ENCODE assay signal across 23 mouse cellular contexts in the genomic region with DNA sequence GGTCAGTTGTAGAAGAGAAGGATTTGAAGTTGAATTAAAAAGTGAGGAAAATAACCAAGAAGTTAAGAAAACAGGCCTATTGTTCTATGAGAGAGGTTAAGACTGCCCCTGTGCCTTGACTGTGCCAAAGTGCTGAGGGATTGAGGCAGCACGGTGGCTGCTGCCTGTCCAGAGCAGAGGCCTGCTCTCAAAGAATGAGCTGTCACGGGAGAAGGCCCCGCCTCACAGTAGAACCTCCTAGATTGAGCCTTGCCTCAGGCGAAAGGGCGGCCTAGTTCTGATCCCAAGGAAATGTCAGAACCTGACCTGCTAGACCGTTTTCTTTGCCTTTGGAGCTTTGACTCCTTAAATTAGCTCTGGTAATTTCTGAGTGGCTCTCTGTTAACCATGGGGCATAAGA.
DNase-seq lines count a peak whose midpoint lies in the region; ATAC-seq and TF ChIP-seq lines count a peak whose summit lies in the region.
"Had no signal": no experiment of that assay in that cellular context is flagged by ENCODE, and none has a peak within 500 bp of the region (broad histone marks: within the 10 kb centered on the region; RNA-seq: fewer than 3 reads in every experiment).

No protein-coding gene starts in this region.

- H3K27me3 ChIP-seq in intestine, embryonic 16.5 days (replicated peaks; ENCODE audit: control insufficient read depth, insufficient read depth, low read length): no peaks in the 10 kb centered on the region
- no peaks in the 10 kb centered on the region for H3K27me3 ChIP-seq in intestine, embryonic 15.5 days (replicated peaks)
- H3K27me3 ChIP-seq in midbrain, postnatal 0 days (ENCODE audit: insufficient read depth, low read length): no peaks in the 10 kb centered on the region
- H3K27me3 ChIP-seq in midbrain, embryonic 13.5 days: no peaks in the 10 kb centered on the region
- H3K27me3 ChIP-seq in liver, embryonic 11.5 days (replicated peaks; ENCODE audit: control insufficient read depth, insufficient read depth, low read length): no peaks in the 10 kb centered on the region
- H3K27me3 ChIP-seq in liver, embryonic 16.5 days (ENCODE audit: control insufficient read depth, insufficient read depth, low read depth, low read length): no peaks in the 10 kb centered on the region
- no peaks in the 10 kb centered on the region for H3K27me3 ChIP-seq in thymus, adult 2 months (ENCODE audit: control insufficient read depth, insufficient read depth, low read length)
- H3K27me3 ChIP-seq: midbrain, embryonic 12.5 days had no signal

- no peak for TF ChIP-seq POLR2A in thymus, adult 2 months (IDR thresholded peaks at IDR 0.05; ENCODE audit: control insufficient read depth, extremely low read depth, insufficient read depth, low read length, poor library complexity)

- H3K4me3 ChIP-seq in intestine, embryonic 16.5 days (ENCODE audit: low read length): no peak overlapping the region
- no peak overlapping the region for H3K4me3 ChIP-seq in intestine, embryonic 15.5 days (replicated peaks)
- H3K4me3 ChIP-seq in midbrain, postnatal 0 days (ENCODE audit: low read depth, low read length): no peak overlapping the region
- H3K4me3 ChIP-seq in midbrain, embryonic 13.5 days (replicated peaks): no peak overlapping the region
- H3K4me3 ChIP-seq in liver, embryonic 11.5 days (ENCODE audit: low read depth, low read length): no peak overlapping the region
- no peak overlapping the region for H3K4me3 ChIP-seq in liver, embryonic 16.5 days (ENCODE audit: low read depth, low read length)
- H3K4me3 ChIP-seq in thymus, adult 2 months (ENCODE audit: control insufficient read depth, insufficient read depth, low read length): no peak overlapping the region
- H3K4me3 ChIP-seq: heart, embryonic 10.5 days; midbrain, embryonic 12.5 days had no signal

- WGBS in intestine, embryonic 16.5 days: 74% methylated on average over 6 of the region's 6 CpGs
- 81% methylated on average over 6 of the region's 6 CpGs for WGBS in intestine, embryonic 15.5 days
- 82% methylated on average over 6 of the region's 6 CpGs for WGBS in midbrain, postnatal 0 days
- WGBS in midbrain, embryonic 13.5 days: 84% methylated on average over 6 of the region's 6 CpGs
- 70% methylated on average over 6 of the region's 6 CpGs for WGBS in liver, embryonic 11.5 days
- WGBS in liver, embryonic 16.5 days (ENCODE audit: insufficient replicate concordance): 51% methylated on average over 6 of the region's 6 CpGs
- 93% methylated on average over 6 of the region's 6 CpGs for WGBS in thymus, adult 2 months

- no peak for ATAC-seq in intestine, embryonic 16.5 days
- no peak for ATAC-seq in intestine, embryonic 15.5 days
- no peak for ATAC-seq in midbrain, postnatal 0 days (ENCODE audit: low FRiP score)
- ATAC-seq in midbrain, embryonic 13.5 days: no peak
- 0 out of 2 replicates have a peak, but pooled peaks have one; percentile 40 for ATAC-seq in liver, embryonic 11.5 days (replicated peaks; ENCODE audit: low FRiP score)
- peak; percentile 63 for ATAC-seq in liver, embryonic 16.5 days (ENCODE audit: low read depth)
- ATAC-seq: CD4-positive, CD25-positive, alpha-beta regulatory T cell, adult 4 months; forebrain, embryonic 14.5 days had no signal

- H3K36me3 ChIP-seq in intestine, embryonic 16.5 days (ENCODE audit: control insufficient read depth, insufficient read depth, low read length): no peaks in the 10 kb centered on the region
- no peaks in the 10 kb centered on the region for H3K36me3 ChIP-seq in intestine, embryonic 15.5 days
- 0 out of 2 replicates have a peak, but pooled peaks cover 2% of the 10 kb centered on the region for H3K36me3 ChIP-seq in midbrain, postnatal 0 days (ENCODE audit: insufficient read depth, low read length)
- H3K36me3 ChIP-seq in midbrain, embryonic 13.5 days: peaks cover 5% of the 10 kb centered on the region; the same call in 1 of the 2 replicates
- H3K36me3 ChIP-seq in liver, embryonic 11.5 days (ENCODE audit: control insufficient read depth, insufficient read depth, low read length): peaks cover 2% of the 10 kb centered on the region; the same call in 1 of the 2 replicates
- peaks cover 7% of the 10 kb centered on the region; the same call in 1 of the 2 replicates for H3K36me3 ChIP-seq in liver, embryonic 16.5 days (ENCODE audit: control insufficient read depth, insufficient read depth)
- no peaks in the 10 kb centered on the region for H3K36me3 ChIP-seq in thymus, adult 2 months (ENCODE audit: control insufficient read depth, insufficient read depth, low read length)
- H3K36me3 ChIP-seq: heart, embryonic 10.5 days had no signal

- H3K9me3 ChIP-seq in intestine, embryonic 16.5 days (ENCODE audit: control insufficient read depth, low read length): no peaks in the 10 kb centered on the region
- H3K9me3 ChIP-seq in intestine, embryonic 15.5 days: no peaks in the 10 kb centered on the region
- no peaks in the 10 kb centered on the region for H3K9me3 ChIP-seq in midbrain, postnatal 0 days (ENCODE audit: low read length)
- no peaks in the 10 kb centered on the region for H3K9me3 ChIP-seq in midbrain, embryonic 13.5 days
- no peaks in the 10 kb centered on the region for H3K9me3 ChIP-seq in liver, embryonic 11.5 days (ENCODE audit: control insufficient read depth, low read length)
- H3K9me3 ChIP-seq in liver, embryonic 16.5 days (replicated peaks; ENCODE audit: control insufficient read depth, low read length): no peaks in the 10 kb centered on the region
- H3K9me3 ChIP-seq: heart, embryonic 10.5 days; midbrain, embryonic 12.5 days had no signal

- TF ChIP-seq CTCF in midbrain, postnatal 0 days (IDR thresholded peaks at IDR 0.05): no peak
- TF ChIP-seq CTCF in thymus, adult 2 months (IDR thresholded peaks at IDR 0.05; ENCODE audit: borderline replicate concordance, control insufficient read depth, extremely low read depth, insufficient read depth, low read length, poor library complexity): no peak

- peaks cover 24% of the 10 kb centered on the region for H3K4me1 ChIP-seq in intestine, embryonic 16.5 days (ENCODE audit: control insufficient read depth, insufficient read depth, low read length)
- peaks cover 17% of the 10 kb centered on the region for H3K4me1 ChIP-seq in intestine, embryonic 15.5 days (replicated peaks)
- H3K4me1 ChIP-seq in midbrain, postnatal 0 days (ENCODE audit: insufficient read depth, low read length): no peaks in the 10 kb centered on the region
- peaks cover 27% of the 10 kb centered on the region for H3K4me1 ChIP-seq in midbrain, embryonic 13.5 days (replicated peaks)
- peaks cover 36% of the 10 kb centered on the region for H3K4me1 ChIP-seq in liver, embryonic 11.5 days (replicated peaks; ENCODE audit: control insufficient read depth, insufficient read depth, low read length)
- peaks cover 27% of the 10 kb centered on the region for H3K4me1 ChIP-seq in liver, embryonic 16.5 days (ENCODE audit: control insufficient read depth, low read depth, low read length)
- H3K4me1 ChIP-seq in thymus, adult 2 months (replicated peaks; ENCODE audit: control insufficient read depth, insufficient read depth, low read length): no peaks in the 10 kb centered on the region

- no peak overlapping the region for H3K4me2 ChIP-seq in intestine, embryonic 16.5 days (ENCODE audit: low read depth, low read length)
- H3K4me2 ChIP-seq in intestine, embryonic 15.5 days (replicated peaks): no peak overlapping the region
- no peak overlapping the region for H3K4me2 ChIP-seq in midbrain, postnatal 0 days (ENCODE audit: low read depth, low read length, poor library complexity, severe bottlenecking)
- H3K4me2 ChIP-seq in midbrain, embryonic 13.5 days (replicated peaks): no peak overlapping the region
- H3K4me2 ChIP-seq in liver, embryonic 11.5 days: no peak overlapping the region
- no peak overlapping the region for H3K4me2 ChIP-seq in liver, embryonic 16.5 days (ENCODE audit: low read depth, low read length)
- H3K4me2 ChIP-seq: hindbrain, embryonic 14.5 days; midbrain, embryonic 12.5 days had no signal

- H3K9ac ChIP-seq in intestine, embryonic 16.5 days (ENCODE audit: low read depth, low read length): no peak overlapping the region
- H3K9ac ChIP-seq in intestine, embryonic 15.5 days: no peak overlapping the region
- H3K9ac ChIP-seq in midbrain, postnatal 0 days (replicated peaks; ENCODE audit: low read length, poor library complexity, severe bottlenecking): 0 out of 2 replicates have a peak overlapping the region, but pooled peaks have one; percentile 1
- H3K9ac ChIP-seq in midbrain, embryonic 13.5 days (replicated peaks): no peak overlapping the region
- H3K9ac ChIP-seq in liver, embryonic 11.5 days (ENCODE audit: low read depth, low read length): no peak overlapping the region
- H3K9ac ChIP-seq in liver, embryonic 16.5 days (ENCODE audit: low read depth, low read length): no peak overlapping the region; the same call in 1 of the 2 replicates
- H3K9ac ChIP-seq: hindbrain, embryonic 14.5 days; midbrain, embryonic 12.5 days had no signal

- H3K27ac ChIP-seq in intestine, embryonic 16.5 days (ENCODE audit: low read length): peak overlapping the region; percentile 87; the same call in 1 of the 2 replicates
- H3K27ac ChIP-seq in intestine, embryonic 15.5 days: no peak overlapping the region
- no peak overlapping the region for H3K27ac ChIP-seq in midbrain, postnatal 0 days (ENCODE audit: low read depth, low read length)
- no peak overlapping the region for H3K27ac ChIP-seq in midbrain, embryonic 13.5 days
- H3K27ac ChIP-seq in liver, embryonic 11.5 days (ENCODE audit: low read depth, low read length): peak overlapping the region; percentile 70; the same call in 1 of the 2 replicates
- peak overlapping the region; percentile 42; the same call in 1 of the 2 replicates for H3K27ac ChIP-seq in liver, embryonic 16.5 days (ENCODE audit: low read length)
- H3K27ac ChIP-seq in thymus, adult 2 months (ENCODE audit: control insufficient read depth, insufficient read depth, low read length): no peak overlapping the region
- H3K27ac ChIP-seq: heart, embryonic 10.5 days; hindbrain, embryonic 14.5 days; midbrain, embryonic 12.5 days had no signal

- no peak for DNase-seq in midbrain, postnatal 0 days (ENCODE audit: low spot score)
- no peak for DNase-seq in liver, embryonic 11.5 days (ENCODE audit: low spot score)
- DNase-seq in thymus, adult 2 months: no peak
- DNase-seq in spleen, postnatal 36 days (ENCODE audit: low spot score in 2 of 2): no peak
- DNase-seq: adrenal gland, postnatal 14 days; cerebellum, adult 11-12 months; gastrocnemius, postnatal 25 days; heart, adult 11 months; heart, postnatal 36 days; kidney, adult 2 months; kidney, postnatal 36 days; lung, postnatal 36 days; thymus, adult 18-20 months; thymus, postnatal 36 days had no signal

Comparison
In these comparisons a context has a peak if more than half of its experiments do, and no peak if none do; other contexts are left out.
1. H3K27ac ChIP-seq: peak in intestine, embryonic 16.5 days (single experiment), liver, embryonic 11.5 days (single experiment) and liver, embryonic 16.5 days (single experiment); none in intestine, embryonic 15.5 days (single experiment), midbrain, postnatal 0 days (single experiment), midbrain, embryonic 13.5 days (single experiment) and thymus, adult 2 months (single experiment).
2. ATAC-seq: peak in liver, embryonic 11.5 days (single experiment) and liver, embryonic 16.5 days (single experiment); none in intestine, embryonic 16.5 days (single experiment), intestine, embryonic 15.5 days (single experiment), midbrain, postnatal 0 days (single experiment) and midbrain, embryonic 13.5 days (single experiment).